Mouse (Mus musculus) liver, embryonic 11.5 days (tissue): ENCODE data around the gene Ncapd2. TPM values are rescaled to one million over a fixed set of nuclear protein-coding genes. Genes with fewer than 3 reads are reported as not detected.
A peak's percentile ranks its signal among the peaks of the same experiment; 100 is the strongest.

ENCODE experiments used
- ATAC-seq: fragments of 200-750 bp; cut with Nextera tagmentation; replicated peaks from 2 replicates; pipeline ENCODE4 v1.8.0; 2017; ENCODE audit warnings: moderate number of reproducible peaks, mild to moderate bottlenecking, moderate TSS enrichment, moderate library complexity; ENCODE audit not compliant: low FRiP score
- DNase-seq: peaks from one replicate; pipeline ENCODE4 v3.0.0-alpha.2; 2017; ENCODE audit warnings: low spot score
- H3K27ac ChIP-seq: fragments of 300-500 bp; sonication (generic); 2 replicates; pipeline ENCODE4 v1.5.1; 2014; ENCODE audit warnings: mild to moderate bottlenecking, low read depth, low read length, control low read depth
- H3K27me3 ChIP-seq: fragments of 300-500 bp; sonication (generic); replicated peaks from 2 replicates; pipeline ENCODE4 v1.6.1; 2014; ENCODE audit warnings: low read length, mixed read lengths; ENCODE audit not compliant: control insufficient read depth, insufficient read depth
- H3K36me3 ChIP-seq: fragments of 300-500 bp; sonication (generic); 2 replicates; pipeline ENCODE4 v1.6.1; 2014; ENCODE audit warnings: mild to moderate bottlenecking, low read length, moderate library complexity, mixed read lengths; ENCODE audit not compliant: control insufficient read depth, insufficient read depth
- H3K4me1 ChIP-seq: fragments of 300-500 bp; sonication (generic); replicated peaks from 2 replicates; pipeline ENCODE4 v1.6.1; 2014; ENCODE audit warnings: low read length, mixed read lengths; ENCODE audit not compliant: control insufficient read depth, insufficient read depth
- H3K4me2 ChIP-seq: fragments of 300-500 bp; sonication (generic); 2 replicates; pipeline ENCODE4 v1.6.1; 2014; ENCODE audit warnings: mild to moderate bottlenecking, control low read depth, moderate library complexity
- H3K4me3 ChIP-seq: fragments of 300-500 bp; sonication (generic); 2 replicates; pipeline ENCODE4 v1.5.1; 2014; ENCODE audit warnings: low read depth, low read length, control low read depth
- H3K9ac ChIP-seq: fragments of 300-500 bp; sonication (generic); 2 replicates; pipeline ENCODE4 v1.6.1; 2014; ENCODE audit warnings: low read depth, low read length, control low read depth
- H3K9me3 ChIP-seq: fragments of 300-500 bp; sonication (generic); 2 replicates; pipeline ENCODE4 v1.6.1; 2016; ENCODE audit warnings: low read length, inconsistent platforms, mixed read lengths; ENCODE audit not compliant: control insufficient read depth
- WGBS: fragments of 180-500 bp; shearing (Covaris S2); extraction: QIAGEN DNeasy Blood & Tissue Kit; methylation state at CpG from one replicate; pipeline ENCODE4 v1.1.7; 2014; 5-methylcytosine and 5-hydroxymethylcytosine counted together
- polyA plus RNA-seq: library from polyadenylated mRNA; unstranded; fragments of >200 nt; fragmentation: Nextera tagmentation; extraction: Ambion mirVana; gene quantifications from 2 replicates; pipeline ENCODE4 v1.2.1, GENCODE M21; 2014

Gene Ncapd2
- polyA plus RNA-seq, result 150 and 158 TPM in 2 replicates

DNA sequence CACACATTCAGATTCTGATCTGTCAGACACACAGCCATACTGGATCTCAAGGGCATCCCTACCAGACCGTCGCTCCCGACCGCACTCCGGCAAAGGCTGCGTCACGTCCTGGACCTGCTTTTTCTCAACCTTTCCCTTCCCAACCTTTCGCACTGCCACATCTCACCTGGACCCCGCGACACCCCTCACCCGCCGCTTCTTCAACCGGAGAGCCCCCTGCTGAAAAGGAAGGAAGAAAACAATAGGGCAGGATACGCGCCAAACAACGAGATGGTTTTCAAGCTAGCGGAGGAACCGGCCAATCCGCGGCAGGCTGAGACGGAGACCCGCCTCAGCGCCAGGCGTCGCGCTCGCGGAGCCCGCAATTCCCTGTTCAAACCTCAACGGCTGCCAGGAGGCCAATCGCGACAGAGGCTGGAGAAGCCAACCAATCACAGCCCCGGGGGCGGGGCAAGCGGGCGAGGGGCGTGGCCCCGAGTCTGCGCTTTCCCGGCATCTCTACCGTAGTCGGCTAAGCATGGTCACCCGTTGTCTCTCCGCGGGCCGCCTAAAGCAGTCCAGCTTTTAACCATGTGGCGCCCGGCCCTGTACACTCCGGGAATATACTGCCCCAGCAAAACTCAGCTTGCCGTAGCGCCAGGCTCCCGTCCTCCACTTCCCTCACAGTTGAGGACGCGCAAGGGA lies at the start of gene Ncapd2, which contains the start of gene Mrpl51:
Ncapd2 (minus strand) TSS at position 370 of the 684 bp plus-strand sequence.
Mrpl51 (plus strand) TSS at position 470 of the 684 bp plus-strand sequence.
- peak; percentile 96 for DNase-seq
- peak within 1 kb of the TSS; percentile 100 for H3K27ac ChIP-seq
- H3K9ac ChIP-seq, result peak within 1 kb of the TSS; percentile 93
- peak within 1 kb of the TSS; percentile 86 for H3K4me2 ChIP-seq
- H3K27me3 ChIP-seq, result no peaks in the 10 kb centered on the region
- peaks cover 45% of the 10 kb centered on the region for H3K36me3 ChIP-seq
- H3K9me3 ChIP-seq, result no peaks in the 10 kb centered on the region
- H3K4me1 ChIP-seq, result peaks cover 3% of the 10 kb centered on the region; the same call in 1 of the 2 replicates
- H3K4me3 ChIP-seq, result peak within 1 kb of the TSS; percentile 75
- under 1% methylated on average over 54 of the region's 54 CpGs for WGBS
- peak; percentile 91 for ATAC-seq

DNA sequence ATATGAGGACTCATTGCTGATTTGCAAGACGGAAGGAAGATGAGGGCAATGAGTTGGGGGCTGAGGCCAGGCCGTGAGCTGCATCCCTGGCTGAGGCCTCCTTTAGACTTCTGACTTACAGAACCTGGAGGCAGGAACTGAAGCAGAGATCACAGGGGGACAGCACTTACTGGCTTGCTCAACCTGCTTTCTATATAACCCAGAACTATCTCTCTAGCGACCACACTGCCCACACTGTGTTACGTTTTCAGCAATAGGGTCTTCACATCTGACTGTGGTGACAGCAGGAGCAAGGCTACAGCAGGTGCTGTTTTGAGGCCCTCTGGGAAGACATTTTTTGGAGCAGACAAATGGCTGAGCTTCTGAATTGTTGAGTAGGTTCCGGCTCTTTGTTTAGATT lies 49.1 kb upstream of the Ncapd2 start:
- H3K27me3 ChIP-seq, result no peaks in the 10 kb centered on the region
- no peak overlapping the region for H3K9ac ChIP-seq
- no peaks in the 10 kb centered on the region for H3K9me3 ChIP-seq
- 86% methylated on average over 5 of the region's 5 CpGs for WGBS
- no peak overlapping the region for H3K4me2 ChIP-seq
- no peak overlapping the region for H3K27ac ChIP-seq
- H3K36me3 ChIP-seq, result no peaks in the 10 kb centered on the region
- H3K4me3 ChIP-seq, result no peak overlapping the region
- no peaks in the 10 kb centered on the region for H3K4me1 ChIP-seq
- ATAC-seq (no peak), DNase-seq (no peak)

DNA sequence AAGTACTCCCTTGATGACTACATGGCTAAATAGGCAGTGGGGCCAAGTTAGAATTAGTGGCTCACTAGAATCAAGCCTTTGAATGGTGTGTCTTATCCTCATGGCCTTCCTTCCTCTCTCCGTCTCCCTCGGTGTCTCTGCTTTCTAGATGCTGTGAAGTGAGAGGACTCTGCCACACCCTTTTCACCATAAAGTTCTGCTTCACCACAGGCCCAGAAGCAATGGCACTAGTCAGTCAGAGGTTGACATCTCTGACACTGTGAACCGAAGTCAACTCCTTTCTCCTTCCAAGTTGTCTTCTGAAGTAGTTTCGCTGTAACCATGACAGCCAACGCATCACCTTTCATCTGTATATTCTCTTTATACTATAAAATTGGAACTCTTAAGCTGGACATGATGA lies 48.0 kb upstream of the Ncapd2 start:
- H3K4me3 ChIP-seq, result no peak overlapping the region
- no peaks in the 10 kb centered on the region for H3K9me3 ChIP-seq
- no peaks in the 10 kb centered on the region for H3K27me3 ChIP-seq
- H3K4me1 ChIP-seq, result no peaks in the 10 kb centered on the region
- H3K36me3 ChIP-seq, result no peaks in the 10 kb centered on the region
- no peak overlapping the region for H3K27ac ChIP-seq
- 85% methylated on average over 5 of the region's 5 CpGs for WGBS
- DNase-seq (no peak), ATAC-seq (no peak)
- H3K9ac ChIP-seq, result no peak overlapping the region
- H3K4me2 ChIP-seq, result no peak overlapping the region

DNA sequence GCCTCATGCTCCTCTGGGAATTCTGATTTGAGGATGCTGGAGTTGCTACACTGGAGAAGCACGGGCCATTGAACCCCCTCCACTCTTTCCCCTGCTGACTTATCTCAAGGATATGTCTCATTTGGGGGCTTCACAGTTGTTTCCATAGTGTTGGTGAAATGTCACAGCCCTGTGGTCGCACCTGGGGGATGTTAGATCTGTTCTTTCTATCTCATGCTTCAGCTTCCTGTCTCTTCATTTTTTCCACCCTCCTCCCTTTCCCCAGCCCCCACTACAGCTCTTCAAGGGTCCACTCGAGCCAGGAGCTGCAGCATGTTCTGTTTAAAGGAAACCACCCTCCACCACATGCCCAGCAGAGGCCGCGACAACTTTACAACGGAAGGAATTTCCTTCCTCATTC lies 46.9 kb upstream of the Ncapd2 start:
- no peaks in the 10 kb centered on the region for H3K36me3 ChIP-seq
- DNase-seq (no peak), ATAC-seq (no peak)
- H3K4me3 ChIP-seq, result no peak overlapping the region
- H3K27ac ChIP-seq, result no peak overlapping the region
- no peak overlapping the region for H3K4me2 ChIP-seq
- H3K27me3 ChIP-seq, result no peaks in the 10 kb centered on the region
- H3K9ac ChIP-seq, result no peak overlapping the region
- WGBS, result 43% methylated on average over 6 of the region's 6 CpGs
- no peaks in the 10 kb centered on the region for H3K9me3 ChIP-seq
- no peaks in the 10 kb centered on the region; the same call in none of the 2 replicates for H3K4me1 ChIP-seq

DNA sequence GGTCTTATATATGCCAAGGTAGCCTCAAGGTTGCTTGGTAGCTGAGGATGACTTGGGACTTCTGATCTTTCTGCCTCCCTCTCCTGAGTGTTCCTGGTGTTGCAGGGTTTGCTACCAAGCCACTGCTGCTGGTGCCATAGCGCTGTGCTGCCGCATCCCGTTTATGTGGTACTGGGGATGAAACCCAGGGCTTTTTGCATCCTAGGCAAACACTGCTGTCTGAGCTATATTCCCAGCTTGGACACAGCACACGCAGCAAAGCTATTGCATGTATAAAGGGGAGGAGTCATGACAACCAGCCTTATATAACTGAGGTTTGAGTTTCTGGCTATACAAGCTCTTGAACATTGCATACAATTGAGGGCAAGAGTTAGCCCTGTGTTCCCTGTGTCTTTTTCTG lies 45.9 kb upstream of the Ncapd2 start:
- 86% methylated on average over 4 of the region's 4 CpGs for WGBS
- ATAC-seq, result no peak
- H3K4me2 ChIP-seq, result no peak overlapping the region

DNA sequence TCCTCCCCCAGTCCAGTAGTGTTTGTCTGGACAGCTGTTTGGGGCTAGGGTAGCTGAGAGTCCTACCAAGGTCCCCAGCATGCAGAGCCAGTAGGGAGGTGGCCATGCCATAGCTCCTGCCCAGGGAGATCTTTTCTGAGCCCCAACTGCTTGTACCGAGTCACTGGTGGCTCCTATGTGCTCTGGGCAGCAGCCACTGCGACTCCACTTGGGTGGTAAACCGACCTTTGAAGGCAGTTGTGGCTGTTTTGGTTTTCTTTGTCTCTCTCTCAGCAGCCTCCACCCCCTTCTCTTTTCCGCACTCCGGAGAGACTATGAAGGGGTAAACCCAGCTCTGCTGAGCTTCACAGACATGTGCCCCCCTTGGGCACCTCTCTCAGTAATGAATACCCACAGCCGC lies 45.3 kb upstream of the Ncapd2 start, which contains the start of gene Cd27:
Cd27 (minus strand) TSS at position 229 of the 400 bp plus-strand sequence.
- Histone ChIP-seq H3K4me1 (peaks cover 15% of the 10 kb centered on the region), H3K27ac (no peak within 1 kb of the TSS), H3K36me3 (no peaks in the 10 kb centered on the region), H3K4me3 (no peak within 1 kb of the TSS), H3K4me2 (no peak within 1 kb of the TSS), H3K9ac (no peak within 1 kb of the TSS), H3K27me3 (no peaks in the 10 kb centered on the region), H3K9me3 (no peaks in the 10 kb centered on the region)
- no peak for DNase-seq
- 65% methylated on average over 6 of the region's 6 CpGs for WGBS
- no peak for ATAC-seq

More for the DNA sequence above, 45.9 kb upstream of the Ncapd2 start:
- H3K36me3 ChIP-seq, result no peaks in the 10 kb centered on the region
- H3K4me1 ChIP-seq, result peaks cover 9% of the 10 kb centered on the region
- no peaks in the 10 kb centered on the region for H3K27me3 ChIP-seq
- H3K9ac ChIP-seq, result no peak overlapping the region
- no peak overlapping the region for H3K4me3 ChIP-seq
- H3K27ac ChIP-seq, result no peak overlapping the region
- no peaks in the 10 kb centered on the region for H3K9me3 ChIP-seq
- DNase-seq, result no peak

DNA sequence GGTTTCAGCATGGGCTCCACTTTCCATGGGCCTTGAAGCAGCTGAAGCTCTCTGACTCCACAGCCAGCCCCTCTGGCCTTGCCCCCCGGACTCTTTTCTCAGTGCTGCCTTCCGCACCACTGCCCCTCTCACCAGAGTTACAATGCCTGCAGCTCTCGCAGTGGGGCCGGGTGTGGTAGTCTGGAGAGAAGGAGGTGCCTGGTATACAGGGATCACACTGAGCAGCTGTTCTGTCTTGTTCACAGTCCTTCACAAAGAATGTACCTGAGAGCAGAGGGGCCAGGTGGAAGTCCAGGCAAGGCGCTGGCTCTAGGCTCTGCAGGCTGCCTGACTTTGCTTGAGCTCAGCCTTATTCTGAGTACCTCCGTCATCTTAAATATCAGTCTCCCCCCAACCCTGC lies 44.8 kb upstream of the Ncapd2 start:
- Histone ChIP-seq H3K36me3 (no peaks in the 10 kb centered on the region), H3K4me3 (no peak overlapping the region), H3K9me3 (no peaks in the 10 kb centered on the region), H3K27ac (no peak overlapping the region), H3K9ac (no peak overlapping the region), H3K4me1 (peaks cover 15% of the 10 kb centered on the region), H3K27me3 (no peaks in the 10 kb centered on the region), H3K4me2 (no peak overlapping the region)
- DNase-seq (no peak), ATAC-seq (no peak)
- 82% methylated on average over 6 of the region's 6 CpGs for WGBS

DNA sequence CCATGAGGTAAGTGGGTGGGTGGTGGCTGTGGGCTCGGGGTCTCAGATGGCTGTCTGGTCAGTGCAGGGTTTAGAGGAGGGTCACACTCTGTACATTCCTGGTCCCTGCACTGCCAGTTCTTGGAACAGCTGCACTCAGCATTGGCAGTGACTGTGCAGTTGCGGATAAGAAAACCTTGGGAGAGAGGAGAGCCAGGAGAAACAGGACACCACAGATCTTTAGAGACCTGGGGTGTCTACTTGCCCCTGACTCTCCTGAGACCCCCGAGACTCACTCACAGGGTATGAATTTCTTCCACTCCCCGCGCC lies 43.0 kb upstream of the Ncapd2 start:
- no peak for ATAC-seq
- Histone ChIP-seq H3K36me3 (no peaks in the 10 kb centered on the region), H3K9me3 (no peaks in the 10 kb centered on the region), H3K27ac (no peak overlapping the region), H3K9ac (0 out of 2 replicates have a peak overlapping the region, but pooled peaks have one; percentile 12), H3K4me3 (no peak overlapping the region), H3K4me1 (peaks cover 15% of the 10 kb centered on the region), H3K4me2 (no peak overlapping the region), H3K27me3 (no peaks in the 10 kb centered on the region)
- 67% methylated on average over 5 of the region's 5 CpGs for WGBS
- DNase-seq, result no peak
